In genomic region chr16:31508981-31509380, GRCm38 (mm10) we compare ENCODE assay signal across 8 mouse cellular contexts.
DNase-seq lines count a peak whose midpoint lies in the region; ATAC-seq and TF ChIP-seq lines count a peak whose summit lies in the region.

No protein-coding gene starts in this region.

- H3K9ac ChIP-seq in forebrain, embryonic 16.5 days (replicated peaks; ENCODE audit: low read depth, low read length) = peak overlapping the region; percentile 52
- peak overlapping the region; percentile 31; the same call in 1 of the 2 replicates for H3K9ac ChIP-seq in liver, embryonic 13.5 days
- peak overlapping the region; percentile 0; the same call in 1 of the 2 replicates for H3K9ac ChIP-seq in neural tube, embryonic 14.5 days (replicated peaks; ENCODE audit: low read depth, low read length)

- intact Hi-C loops in heart, postnatal 14 days (cut with DNase I) = no loop called here

- no peak for TF ChIP-seq POLR2A in thymus, adult 2 months (IDR thresholded peaks at IDR 0.05; ENCODE audit: control insufficient read depth, extremely low read depth, insufficient read depth, low read length, poor library complexity)

- peak; percentile 89 for ATAC-seq in forebrain, embryonic 16.5 days
- ATAC-seq in liver, embryonic 13.5 days (ENCODE audit: low read depth) = peak; percentile 50
- peak; percentile 88 for ATAC-seq in neural tube, embryonic 14.5 days (ENCODE audit: low read depth)

- H3K4me2 ChIP-seq in forebrain, embryonic 16.5 days (ENCODE audit: low read length) = peak overlapping the region; percentile 50
- peak overlapping the region; percentile 55 for H3K4me2 ChIP-seq in liver, embryonic 13.5 days
- H3K4me2 ChIP-seq in neural tube, embryonic 14.5 days (ENCODE audit: low read depth, low read length) = peak overlapping the region; percentile 37

- 45% methylated on average over 18 of the region's 18 CpGs for WGBS in thymus, adult 2 months
- WGBS in forebrain, embryonic 16.5 days = 2% methylated on average over 18 of the region's 18 CpGs
- WGBS in large intestine, adult 2 months = 9% methylated on average over 18 of the region's 18 CpGs
- 18% methylated on average over 18 of the region's 18 CpGs for WGBS in liver, embryonic 13.5 days (ENCODE audit: insufficient replicate concordance)
- WGBS in neural tube, embryonic 14.5 days = under 1% methylated on average over 18 of the region's 18 CpGs

- H3K27ac ChIP-seq in thymus, adult 2 months (ENCODE audit: control insufficient read depth, insufficient read depth, low read length) = no peak overlapping the region
- peak overlapping the region; percentile 85 for H3K27ac ChIP-seq in forebrain, embryonic 16.5 days (ENCODE audit: low read length)
- peak overlapping the region; percentile 58 for H3K27ac ChIP-seq in liver, embryonic 13.5 days
- H3K27ac ChIP-seq in neural tube, embryonic 14.5 days (ENCODE audit: low read depth, low read length) = peak overlapping the region; percentile 60

- no peaks in the 10 kb centered on the region for H3K27me3 ChIP-seq in thymus, adult 2 months (ENCODE audit: control insufficient read depth, insufficient read depth, low read length)
- H3K27me3 ChIP-seq in forebrain, embryonic 16.5 days (replicated peaks; ENCODE audit: control insufficient read depth, insufficient read depth, low read length) = no peaks in the 10 kb centered on the region
- peaks cover 1% of the 10 kb centered on the region for H3K27me3 ChIP-seq in liver, embryonic 13.5 days
- H3K27me3 ChIP-seq in neural tube, embryonic 14.5 days (ENCODE audit: control insufficient read depth, insufficient read depth, low read length) = no peaks in the 10 kb centered on the region

- peaks cover 7% of the 10 kb centered on the region for H3K4me1 ChIP-seq in thymus, adult 2 months (replicated peaks; ENCODE audit: control insufficient read depth, insufficient read depth, low read length)
- H3K4me1 ChIP-seq in forebrain, embryonic 16.5 days (replicated peaks; ENCODE audit: control insufficient read depth, insufficient read depth, low read length) = peaks cover 15% of the 10 kb centered on the region
- H3K4me1 ChIP-seq in liver, embryonic 13.5 days (replicated peaks) = peaks cover 38% of the 10 kb centered on the region
- 0 out of 2 replicates have a peak, but pooled peaks cover 4% of the 10 kb centered on the region for H3K4me1 ChIP-seq in neural tube, embryonic 14.5 days (ENCODE audit: control insufficient read depth, insufficient read depth, low read length)

- no peaks in the 10 kb centered on the region for H3K9me3 ChIP-seq in forebrain, embryonic 16.5 days (ENCODE audit: control insufficient read depth, low read length)
- no peaks in the 10 kb centered on the region for H3K9me3 ChIP-seq in liver, embryonic 13.5 days (replicated peaks)
- no peaks in the 10 kb centered on the region for H3K9me3 ChIP-seq in neural tube, embryonic 14.5 days (ENCODE audit: control insufficient read depth, low read length)

- H3K4me3 ChIP-seq in thymus, adult 2 months (ENCODE audit: control insufficient read depth, insufficient read depth, low read length) = no peak overlapping the region
- H3K4me3 ChIP-seq in forebrain, embryonic 16.5 days (replicated peaks; ENCODE audit: low read length) = peak overlapping the region; percentile 26
- H3K4me3 ChIP-seq in liver, embryonic 13.5 days (replicated peaks) = peak overlapping the region; percentile 11; the same call in 1 of the 2 replicates
- no peak overlapping the region for H3K4me3 ChIP-seq in neural tube, embryonic 14.5 days (ENCODE audit: low read depth, low read length)

- peak; percentile 1 for DNase-seq in thymus, adult 2 months
- no peak for DNase-seq in thymus, adult 18-20 months
- DNase-seq in heart, postnatal 14 days = peak; percentile 83 to 87
- peak; percentile 92 for DNase-seq in large intestine, adult 2 months (ENCODE audit: low read depth, low spot score)
- DNase-seq in liver, embryonic 13.5 days = peak; percentile 13
- DNase-seq in thymus, postnatal 25 days = peak; percentile 35

- TF ChIP-seq CTCF in thymus, adult 2 months (IDR thresholded peaks at IDR 0.05; ENCODE audit: borderline replicate concordance, control insufficient read depth, extremely low read depth, insufficient read depth, low read length, poor library complexity) = no peak

- no peaks in the 10 kb centered on the region for H3K36me3 ChIP-seq in thymus, adult 2 months (ENCODE audit: control insufficient read depth, insufficient read depth, low read length)
- no peaks in the 10 kb centered on the region for H3K36me3 ChIP-seq in forebrain, embryonic 16.5 days (ENCODE audit: control insufficient read depth, insufficient read depth)
- no peaks in the 10 kb centered on the region for H3K36me3 ChIP-seq in liver, embryonic 13.5 days
- no peaks in the 10 kb centered on the region for H3K36me3 ChIP-seq in neural tube, embryonic 14.5 days (ENCODE audit: control insufficient read depth, insufficient read depth, low read length)

Comparison
In these comparisons a context has a peak if more than half of its experiments do, and no peak if none do; other contexts are left out.
1. DNase-seq: peak in thymus, adult 2 months (single experiment), heart, postnatal 14 days (2 of 2), large intestine, adult 2 months (single experiment), liver, embryonic 13.5 days (single experiment) and thymus, postnatal 25 days (single experiment); none in thymus, adult 18-20 months (0 of 2).
2. H3K4me3 ChIP-seq: peak in forebrain, embryonic 16.5 days (single experiment) and liver, embryonic 13.5 days (single experiment); none in thymus, adult 2 months (single experiment) and neural tube, embryonic 14.5 days (single experiment).
3. H3K9ac ChIP-seq: peak in every context shown above with its lines; median percentile 52 in forebrain, embryonic 16.5 days; 31 in liver, embryonic 13.5 days; 0 in neural tube, embryonic 14.5 days.
4. Peak in every context shown above with its lines, with median percentiles within 50 percentile points of each other: ATAC-seq and H3K4me2 ChIP-seq.